Mouse (Mus musculus) spleen, embryonic (tissue): Measurements from ENCODE around the gene Urb1.
"Not testable (repeated sequence)": the region's sequence is repeated elsewhere in the genome, so short reads cannot be mapped to it uniquely, and the experiment has no call there.

Source experiments
- CTCF ChIA-PET: fragments of 350-600 bp; sonication (Branson Sonifier 250); formaldehyde crosslinking; loops from one replicate; lab custom pipeline; 2022; lab: Charles Lee

The Urb1 gene

DNA sequence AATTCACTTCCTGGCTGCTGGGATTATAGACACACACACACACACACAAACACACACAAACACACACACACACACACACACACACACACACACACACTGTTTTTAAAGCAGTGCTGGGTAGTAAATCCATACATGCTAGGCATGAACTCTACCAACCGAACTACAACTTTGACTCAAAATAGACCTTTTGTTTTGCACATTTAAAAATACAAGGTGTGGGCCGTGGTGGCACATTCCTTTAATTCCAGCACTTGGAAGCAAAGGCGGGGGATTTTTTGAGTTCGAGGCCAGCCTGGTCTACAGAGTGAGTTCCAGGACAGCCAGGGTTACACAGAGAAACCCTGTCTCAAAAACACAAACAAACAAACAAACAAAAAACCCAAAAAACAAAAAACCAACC lies 13.8 kb upstream of the Urb1 start:
- CTCF ChIA-PET, result not testable (repeated sequence)

- CTCF ChIA-PET, result interaction anchor here (0.6 kb wide), 1 partner anchor 1662 kb away, joined by 4 read pairs; no protein-coding TSS in a partner anchor
Observed at GRCm38 (mm10) chr16:90822981-90823380, 12.8 kb upstream of the Urb1 start.

GRCm38 (mm10) chr16:90822284-90822935 lies 12.2 kb upstream of the Urb1 start:
- CTCF ChIA-PET, result no interaction called here

GRCm38 (mm10) chr16:90821046-90821697 lies 11.0 kb upstream of the Urb1 start:
- CTCF ChIA-PET, result no interaction called here

- CTCF ChIA-PET, result no interaction called here
Observed at GRCm38 (mm10) chr16:90820326-90820725, 10.1 kb upstream of the Urb1 start.

DNA sequence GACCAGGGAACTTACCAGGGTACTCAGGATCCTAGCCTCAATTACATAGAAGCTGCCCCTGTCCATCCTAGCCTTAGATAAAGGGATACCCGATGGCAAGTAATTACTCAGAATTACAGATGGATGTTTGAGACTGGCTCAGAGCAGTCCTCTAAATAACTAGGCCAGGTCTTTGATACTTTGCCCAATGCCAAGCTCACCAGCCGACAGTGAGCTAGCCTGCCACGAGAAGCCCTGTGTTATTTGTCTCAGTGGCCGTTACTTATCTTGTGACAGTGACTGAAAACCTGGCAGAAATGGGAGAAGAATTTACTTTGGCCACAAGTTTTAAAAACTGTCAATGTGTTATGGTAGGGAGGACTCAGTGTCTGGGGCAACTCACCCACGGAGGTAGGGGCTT lies 1.9 kb upstream of the Urb1 start:
- CTCF ChIA-PET, result no interaction called here

GRCm38 (mm10) chr16:90810716-90811256 lies 573 bp upstream of the Urb1 start:
- CTCF ChIA-PET, result no interaction called here

DNA sequence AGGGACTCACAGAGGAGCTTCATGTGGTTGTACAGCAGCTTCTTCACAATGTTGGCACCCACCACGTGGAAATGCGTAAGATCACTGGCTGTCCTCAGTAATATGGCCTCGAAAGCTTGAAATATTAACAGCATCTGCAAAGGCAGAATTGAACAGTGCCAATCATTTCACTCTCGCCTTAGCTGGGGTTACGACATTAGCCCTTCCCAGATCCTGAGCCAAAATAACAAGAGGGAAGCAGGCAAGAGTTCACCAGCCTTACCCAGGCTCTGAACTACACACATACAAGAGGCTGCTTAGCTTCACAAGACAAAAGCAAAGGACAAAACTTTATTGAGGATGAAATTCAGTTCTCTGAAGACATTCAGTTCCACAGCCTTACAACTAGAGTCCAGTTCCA lies 5.7 kb downstream of the Urb1 start:
- CTCF ChIA-PET, result no interaction called here

- CTCF ChIA-PET, result interaction anchor here (0.5 kb wide), 1 partner anchor 48 kb away, joined by 3 read pairs; no protein-coding TSS in a partner anchor
Observed at GRCm38 (mm10) chr16:90801928-90802327, 8.3 kb downstream of the Urb1 start.

DNA sequence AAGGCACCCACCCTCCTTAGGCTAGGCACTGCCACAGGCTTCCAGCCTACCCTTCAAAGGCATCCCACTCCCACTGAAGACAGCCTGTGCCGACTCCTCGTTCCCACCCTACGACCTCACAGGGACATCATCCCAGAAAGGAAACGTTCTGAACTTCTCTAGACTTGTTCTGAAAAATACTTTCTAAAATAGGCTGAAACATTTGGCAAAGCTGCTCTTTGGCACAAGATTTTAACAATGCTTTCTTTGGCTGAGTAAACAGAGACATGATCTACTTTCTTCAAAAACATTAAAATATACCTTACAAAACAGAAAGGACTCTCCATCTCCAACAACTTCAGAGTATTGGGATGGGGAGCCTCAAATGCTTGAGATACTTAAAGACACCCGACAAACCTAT lies 9.0 kb downstream of the Urb1 start:
- CTCF ChIA-PET, result no interaction called here

GRCm38 (mm10) chr16:90799840-90800239 lies 10.4 kb downstream of the Urb1 start:
- CTCF ChIA-PET, result no interaction called here

DNA sequence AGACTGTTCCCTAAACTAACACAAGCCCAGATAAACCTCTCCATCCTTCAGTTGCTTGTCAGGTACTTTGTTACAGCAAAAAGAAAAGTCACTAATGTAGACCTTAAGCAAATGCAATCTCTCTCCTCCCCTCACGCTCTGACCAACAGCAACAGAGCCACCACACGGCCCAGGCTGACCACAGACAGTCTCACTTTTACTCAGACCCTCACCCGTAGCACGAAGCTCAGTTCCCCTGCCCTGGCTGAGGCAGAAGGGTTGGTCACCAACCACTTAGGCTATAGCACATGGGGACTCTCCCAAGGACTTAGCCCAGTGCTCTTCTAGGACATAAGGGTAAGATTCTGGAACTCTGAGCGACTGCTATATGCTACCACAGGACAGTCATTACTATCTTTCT lies 11.4 kb downstream of the Urb1 start:
- CTCF ChIA-PET, result interaction anchor here (0.7 kb wide), 1 partner anchor 449 kb away, joined by 4 read pairs; no protein-coding TSS in a partner anchor

DNA sequence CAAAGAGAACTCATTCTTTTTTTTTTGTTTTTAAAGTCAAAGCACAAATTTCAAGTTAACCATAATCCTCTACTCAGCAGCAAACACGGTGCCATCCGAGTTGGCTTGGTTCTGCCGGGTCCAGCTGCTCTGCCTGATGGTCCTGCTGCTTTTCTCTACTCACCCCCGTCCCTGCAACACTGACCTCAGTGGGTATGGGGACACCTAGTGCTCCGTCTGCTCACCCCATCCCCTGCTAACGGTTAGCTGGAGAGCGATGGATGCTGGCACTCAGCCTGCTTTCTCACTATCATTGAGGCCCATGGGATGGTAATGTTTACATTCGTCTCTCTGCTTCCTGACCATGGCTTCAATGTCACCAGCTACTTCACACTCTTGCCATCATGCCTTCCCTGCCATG lies 11.8 kb downstream of the Urb1 start:
- CTCF ChIA-PET, result no interaction called here

GRCm38 (mm10) chr16:90794708-90795107 lies 15.5 kb downstream of the Urb1 start:
- CTCF ChIA-PET, result no interaction called here

DNA sequence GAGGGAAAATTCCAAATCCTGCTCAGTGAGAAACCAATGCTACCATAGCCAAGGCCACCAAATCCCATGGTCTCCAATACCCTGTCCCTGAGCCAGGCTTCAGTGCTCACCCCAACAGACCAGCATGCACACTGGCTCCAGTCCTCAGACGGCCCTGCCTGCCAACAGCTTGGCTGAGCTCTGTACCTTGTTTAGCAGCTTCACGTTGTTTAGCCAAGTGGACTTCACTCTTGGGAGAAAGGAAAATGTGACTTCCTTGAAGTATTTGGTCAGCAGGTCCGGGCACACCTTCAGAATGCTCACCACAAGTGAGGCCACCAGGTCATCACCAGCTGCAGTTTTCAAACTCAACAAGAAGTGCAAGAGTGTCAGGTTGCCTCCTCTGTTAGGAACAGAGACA lies 17.7 kb downstream of the Urb1 start:
- CTCF ChIA-PET, result no interaction called here

DNA sequence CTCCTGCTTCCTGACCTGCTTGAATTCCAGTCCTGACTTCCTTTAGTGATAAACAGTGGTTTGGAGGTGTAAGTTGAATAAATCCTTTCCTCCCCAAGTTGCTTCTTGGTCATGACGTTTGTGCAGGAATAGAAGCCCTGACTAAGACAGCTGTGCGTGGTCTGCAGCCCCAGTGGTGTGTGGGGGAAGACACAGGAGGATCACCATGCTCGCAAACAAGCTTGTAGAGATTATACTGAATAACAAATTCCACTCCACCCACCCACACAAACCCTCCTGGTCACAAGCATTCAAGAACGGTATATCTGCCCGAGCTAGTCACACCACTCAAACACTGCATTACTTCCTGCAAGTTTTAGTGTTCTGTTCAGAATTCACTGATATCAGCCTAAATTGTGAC lies 18.1 kb downstream of the Urb1 start:
- CTCF ChIA-PET, result no interaction called here

- CTCF ChIA-PET, result no interaction called here
Observed at GRCm38 (mm10) chr16:90790946-90791345, 19.3 kb downstream of the Urb1 start.

- CTCF ChIA-PET, result no interaction called here
Observed at GRCm38 (mm10) chr16:90788580-90788979, 21.6 kb downstream of the Urb1 start.

DNA sequence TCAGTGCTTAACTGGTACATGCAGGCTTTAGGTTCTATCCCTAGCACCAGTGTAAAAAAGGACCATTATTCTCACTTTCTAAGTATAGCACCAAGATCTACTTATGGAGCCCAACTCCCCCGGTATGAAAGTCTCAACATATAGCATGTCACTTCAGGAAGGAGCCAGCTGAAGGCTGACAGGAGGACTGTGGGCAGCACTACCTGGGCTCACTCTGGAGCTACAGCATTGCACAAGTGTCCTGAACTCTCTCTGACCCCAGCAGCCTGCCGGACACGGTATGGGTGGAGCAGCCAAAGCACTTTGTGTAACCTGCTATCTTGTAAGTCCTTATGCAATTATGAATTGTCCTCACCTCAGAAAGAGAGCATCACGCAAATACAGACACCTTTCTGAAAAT lies 25.0 kb downstream of the Urb1 start:
- CTCF ChIA-PET, result no interaction called here

GRCm38 (mm10) chr16:90783302-90783701 lies 26.9 kb downstream of the Urb1 start:
- CTCF ChIA-PET, result no interaction called here

DNA sequence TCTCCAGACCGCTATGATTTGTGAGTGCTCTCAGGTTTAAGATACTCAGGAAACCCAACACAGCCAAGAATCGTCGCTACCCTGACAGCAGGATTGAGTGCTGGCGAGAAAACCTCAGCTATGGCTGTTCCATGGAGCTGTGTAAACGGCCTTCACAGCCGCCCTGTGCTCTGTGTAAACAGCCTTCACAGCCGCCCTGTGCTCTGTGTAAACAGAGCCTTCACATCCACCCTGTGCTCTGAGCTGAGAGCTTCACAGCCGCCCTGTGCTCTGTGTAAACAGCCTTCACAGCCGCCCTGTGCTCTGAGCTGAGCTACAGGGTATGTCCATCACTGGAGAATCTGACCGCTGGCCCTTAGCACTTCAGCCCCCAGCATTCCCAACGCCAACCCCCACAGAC lies 30.4 kb downstream of the Urb1 start:
- CTCF ChIA-PET, result interaction anchor here (0.5 kb wide), 1 partner anchor 93 kb away, joined by 3 read pairs; no protein-coding TSS in a partner anchor

DNA sequence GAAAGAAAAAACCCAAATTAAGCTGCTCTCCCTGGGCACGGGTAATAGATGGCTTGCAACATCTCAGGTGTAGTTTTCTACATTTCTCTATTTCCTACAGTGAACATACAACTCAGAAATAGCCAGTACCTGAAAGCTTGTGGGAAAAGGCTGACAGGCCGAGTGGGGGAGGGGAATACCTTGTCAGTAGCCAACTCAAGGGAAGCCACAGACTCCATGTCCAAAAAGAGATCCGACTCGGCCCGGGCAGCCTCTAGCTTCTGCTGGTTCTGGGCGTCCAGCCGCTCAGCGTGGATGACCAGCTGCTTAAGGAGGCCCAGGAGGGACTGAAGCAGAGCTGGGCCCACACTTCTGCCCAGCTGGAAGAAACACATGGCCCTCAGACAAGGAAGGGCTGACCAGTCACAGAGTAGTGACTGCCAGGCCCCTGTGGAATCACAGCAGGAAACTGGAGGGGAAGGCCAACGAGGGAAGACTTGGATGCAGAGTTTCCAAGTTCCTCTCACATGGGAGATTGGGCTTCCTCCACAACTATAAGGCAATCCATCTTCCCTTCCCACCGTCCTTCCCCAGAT lies 34.2 kb downstream of the Urb1 start:
- CTCF ChIA-PET, result no interaction called here

- CTCF ChIA-PET, result no interaction called here
Observed at GRCm38 (mm10) chr16:90774646-90775045, 35.6 kb downstream of the Urb1 start.
